Mouse (Mus musculus): Measurements from ENCODE around the gene C8a.

- no peak for TF ChIP-seq EP300 (IDR thresholded peaks at IDR 0.05; ENCODE audit: low read depth)
- no peak for TF ChIP-seq CTCF (IDR thresholded peaks at IDR 0.05; ENCODE audit: low read depth)
Observed at GRCm38 (mm10) chr4:104816519-104817232, 59.5 kb downstream of the C8a start.
